Mouse (Mus musculus): ENCODE data around the gene Spns3. TPM values are rescaled to one million over a fixed set of nuclear protein-coding genes. Genes with fewer than 3 reads are reported as not detected.

Gene Spns3
- total RNA-seq, 2 experiments from 2014 or later: not detected

- DNase-seq: no peak
Observed at GRCm38 (mm10) chr11:72481952-72482351, 68.4 kb downstream of the Spns3 start.

- DNase-seq: no peak
Observed at GRCm38 (mm10) chr11:72481313-72481712, 69.0 kb downstream of the Spns3 start.

GRCm38 (mm10) chr11:72479499-72479898 is 70.8 kb downstream of the Spns3 start:
- no peak for DNase-seq

GRCm38 (mm10) chr11:72478228-72478627 is 72.1 kb downstream of the Spns3 start:
- DNase-seq: peak; percentile 28 to 56

- no peak for DNase-seq
Observed at GRCm38 (mm10) chr11:72477653-72478052, 72.7 kb downstream of the Spns3 start.

GRCm38 (mm10) chr11:72477182-72477581 is 73.1 kb downstream of the Spns3 start:
- DNase-seq: peak; percentile 38 to 70

GRCm38 (mm10) chr11:72476074-72476625 is 74.2 kb downstream of the Spns3 start:
- DNase-seq: no peak

GRCm38 (mm10) chr11:72475408-72475807 is 74.9 kb downstream of the Spns3 start:
- DNase-seq: peak; percentile 20 to 48

GRCm38 (mm10) chr11:72474926-72475325 is 75.4 kb downstream of the Spns3 start:
- no peak for DNase-seq

- no peak for DNase-seq
Observed at GRCm38 (mm10) chr11:72473540-72473939, 76.8 kb downstream of the Spns3 start.

GRCm38 (mm10) chr11:72471381-72471780 is 78.9 kb downstream of the Spns3 start:
- DNase-seq: no peak

- DNase-seq: no peak
Observed at GRCm38 (mm10) chr11:72470004-72470403, 80.3 kb downstream of the Spns3 start.

GRCm38 (mm10) chr11:72469217-72469616 is 81.1 kb downstream of the Spns3 start:
- peak; percentile 82 to 90 for DNase-seq

GRCm38 (mm10) chr11:72468525-72468924 is 81.8 kb downstream of the Spns3 start:
- DNase-seq: no peak

GRCm38 (mm10) chr11:72466694-72467507 is 83.4 kb downstream of the Spns3 start:
- peak; percentile 54 for DNase-seq

GRCm38 (mm10) chr11:72465978-72466693 is 84.2 kb downstream of the Spns3 start:
- peak in 1 of 2 experiments; percentile 31 for DNase-seq

GRCm38 (mm10) chr11:72464821-72465220 is 85.5 kb downstream of the Spns3 start:
- no peak for DNase-seq

- DNase-seq: peak; percentile 26 to 45
Observed at GRCm38 (mm10) chr11:72461500-72461981, 88.8 kb downstream of the Spns3 start.

GRCm38 (mm10) chr11:72458502-72458901 is 91.8 kb downstream of the Spns3 start:
- DNase-seq: peak in 1 of 2 experiments; percentile 25

GRCm38 (mm10) chr11:72457995-72458496 is 92.3 kb downstream of the Spns3 start:
- peak; percentile 57 to 80 for DNase-seq

- no peak for DNase-seq
Observed at GRCm38 (mm10) chr11:72455694-72456093, 94.6 kb downstream of the Spns3 start.

GRCm38 (mm10) chr11:72453105-72453953 is 97.0 kb downstream of the Spns3 start:
- DNase-seq: peak in 1 of 2 experiments; percentile 32
